Mouse (Mus musculus) E14TG2a.4 (cell line): ENCODE measurements around the gene Ctnnb1.
A peak's percentile ranks its signal among the peaks of the same experiment; 100 is the strongest.

Source experiments
- H3K27me3 ChIP-seq: 2 replicates; pipeline ENCODE4 v1.6.1; 2014; ENCODE audit warnings: low read length, control low read depth; ENCODE audit not compliant: insufficient read depth
- H3K36me3 ChIP-seq: 2 replicates; pipeline ENCODE4 v1.6.1; 2014; ENCODE audit warnings: low read length, control low read depth; ENCODE audit not compliant: insufficient read depth
- H3K4me1 ChIP-seq: replicated peaks from 2 replicates; pipeline ENCODE4 v1.6.1; 2014; ENCODE audit warnings: low read depth, low read length, control low read depth
- H3K4me3 ChIP-seq: replicated peaks from 2 replicates; pipeline ENCODE4 v1.5.1; 2014; ENCODE audit warnings: mild to moderate bottlenecking, low read length
- H3K9me3 ChIP-seq: 2 replicates; pipeline ENCODE4 v1.6.1; 2014; ENCODE audit warnings: low read length, control low read depth
- CTCF ChIP-seq: conservative IDR thresholded peaks from 2 replicates; pipeline ENCODE4 v1.5.1; 2014; ENCODE audit warnings: low read length
- NANOG ChIP-seq: IDR thresholded peaks from 2 replicates; pipeline ENCODE4 v1.6.1; 2014; ENCODE audit warnings: borderline replicate concordance, low read length, mixed read lengths
- POU5F1 ChIP-seq: IDR thresholded peaks from 2 replicates; pipeline ENCODE4 v1.6.1; 2014; ENCODE audit warnings: low read length, borderline replicate concordance

The Ctnnb1 gene

DNA sequence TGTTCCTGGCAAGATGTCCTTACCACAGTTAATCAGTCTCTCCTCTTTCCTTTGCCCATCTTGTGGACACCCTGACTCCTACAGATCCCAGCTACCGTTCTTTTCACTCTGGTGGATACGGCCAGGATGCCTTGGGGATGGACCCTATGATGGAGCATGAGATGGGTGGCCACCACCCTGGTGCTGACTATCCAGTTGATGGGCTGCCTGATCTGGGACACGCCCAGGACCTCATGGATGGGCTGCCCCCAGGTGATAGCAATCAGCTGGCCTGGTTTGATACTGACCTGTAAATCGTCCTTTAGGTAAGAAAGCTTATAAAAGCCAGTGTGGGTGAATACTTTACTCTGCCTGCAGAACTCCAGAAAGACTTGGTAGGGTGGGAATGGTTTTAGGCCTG lies 30.2 kb downstream of the Ctnnb1 start:
- Histone ChIP-seq H3K4me3 (no peak overlapping the region), H3K27me3 (no peaks in the 10 kb centered on the region), H3K36me3 (peaks cover 100% of the 10 kb centered on the region), H3K4me1 (peaks cover 76% of the 10 kb centered on the region), H3K9me3 (no peaks in the 10 kb centered on the region)
- TF ChIP-seq NANOG: no peak
- no peak for TF ChIP-seq CTCF
- TF ChIP-seq POU5F1: no peak

DNA sequence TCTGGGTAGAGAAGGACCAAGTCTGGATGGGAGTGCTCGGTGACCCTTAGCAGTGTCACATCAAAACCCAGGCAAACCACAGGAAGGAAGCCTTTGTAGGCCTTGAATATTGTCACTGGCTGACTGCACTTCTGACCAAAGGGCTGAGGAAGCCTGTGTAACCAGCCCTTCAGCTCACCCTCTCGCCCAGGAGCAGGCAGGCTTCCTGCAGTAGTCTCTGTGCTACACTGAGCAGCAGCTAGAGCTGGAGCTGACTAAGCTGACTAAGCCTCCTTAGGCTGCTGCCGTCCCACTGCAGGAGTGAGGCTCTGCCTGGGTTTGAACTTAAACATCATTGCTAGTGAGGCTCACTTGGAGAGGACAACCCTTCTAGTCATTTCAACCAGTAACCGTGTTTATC lies 31.6 kb downstream of the Ctnnb1 start:
- no peaks in the 10 kb centered on the region for H3K27me3 ChIP-seq
- TF ChIP-seq NANOG (no peak), POU5F1 (no peak), CTCF (no peak)
- H3K36me3 ChIP-seq: peaks cover 100% of the 10 kb centered on the region
- no peak overlapping the region for H3K4me3 ChIP-seq
- H3K9me3 ChIP-seq: no peaks in the 10 kb centered on the region
- H3K4me1 ChIP-seq: peaks cover 87% of the 10 kb centered on the region

DNA sequence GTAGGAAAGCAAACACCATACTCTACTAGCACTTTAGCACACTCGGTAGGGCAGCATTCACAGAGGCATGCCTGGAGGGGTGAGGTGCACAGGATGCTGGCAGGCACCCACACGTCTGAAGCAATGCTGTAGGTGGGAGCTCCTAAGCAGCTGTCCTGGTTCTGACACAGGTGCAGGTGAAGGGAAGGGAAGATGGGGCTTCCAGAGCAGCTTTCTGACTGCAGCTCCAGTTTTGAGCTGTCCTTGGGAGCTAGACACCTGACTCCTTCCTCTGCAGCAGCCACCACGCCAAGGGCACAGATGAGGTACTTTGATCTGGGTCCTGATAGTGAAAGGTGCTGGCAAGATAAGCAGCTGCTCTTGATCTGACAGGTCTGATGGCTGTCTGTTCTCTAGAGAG lies 32.5 kb downstream of the Ctnnb1 start:
- no peaks in the 10 kb centered on the region for H3K27me3 ChIP-seq
- H3K36me3 ChIP-seq: peaks cover 100% of the 10 kb centered on the region
- no peaks in the 10 kb centered on the region for H3K9me3 ChIP-seq
- H3K4me3 ChIP-seq: 0 out of 2 replicates have a peak overlapping the region, but pooled peaks have one; percentile 13
- peaks cover 91% of the 10 kb centered on the region for H3K4me1 ChIP-seq
- no peak for TF ChIP-seq POU5F1
- no peak for TF ChIP-seq CTCF
- no peak for TF ChIP-seq NANOG

DNA sequence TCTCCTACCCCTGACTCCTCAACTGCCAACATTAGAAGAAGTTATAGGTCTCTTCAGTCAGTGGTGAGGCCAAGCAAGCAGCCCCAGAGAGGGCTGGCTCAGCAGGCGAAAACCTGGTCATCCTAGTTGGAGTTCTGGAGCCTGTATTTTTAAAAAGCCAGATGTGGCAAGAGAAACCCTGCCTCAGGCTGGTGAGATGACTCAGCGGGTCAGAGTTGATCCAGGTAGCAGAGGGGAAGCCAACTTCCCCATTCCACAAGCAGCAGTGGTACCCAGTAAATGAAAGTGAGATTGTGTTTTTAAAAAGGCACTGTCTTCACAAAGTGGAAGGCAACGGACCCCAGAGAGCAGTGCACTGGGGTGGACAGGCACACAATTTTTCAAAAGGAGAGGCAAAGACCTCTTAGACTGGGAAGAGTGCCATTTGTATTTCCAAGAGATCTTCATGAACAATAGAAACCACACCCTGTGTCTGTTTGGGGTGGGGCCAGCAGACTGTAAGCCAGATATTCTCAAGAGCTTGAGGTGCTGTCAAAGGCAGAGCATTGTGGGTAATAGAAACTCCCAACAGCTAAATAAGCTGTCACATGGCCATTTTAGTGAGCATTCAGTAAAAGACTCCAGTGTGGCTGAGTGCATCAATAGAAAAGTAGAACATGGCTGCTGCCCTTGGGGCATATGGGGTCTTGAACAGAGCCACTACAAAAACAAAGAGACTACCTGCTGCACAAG lies 33.1 kb downstream of the Ctnnb1 start:
- Histone ChIP-seq H3K4me3 (peak overlapping the region; percentile 13; the same call in 1 of the 2 replicates), H3K9me3 (no peaks in the 10 kb centered on the region), H3K27me3 (no peaks in the 10 kb centered on the region), H3K36me3 (peaks cover 100% of the 10 kb centered on the region), H3K4me1 (peaks cover 86% of the 10 kb centered on the region)
- TF ChIP-seq CTCF (no peak), NANOG (no peak), POU5F1 (no peak)

DNA sequence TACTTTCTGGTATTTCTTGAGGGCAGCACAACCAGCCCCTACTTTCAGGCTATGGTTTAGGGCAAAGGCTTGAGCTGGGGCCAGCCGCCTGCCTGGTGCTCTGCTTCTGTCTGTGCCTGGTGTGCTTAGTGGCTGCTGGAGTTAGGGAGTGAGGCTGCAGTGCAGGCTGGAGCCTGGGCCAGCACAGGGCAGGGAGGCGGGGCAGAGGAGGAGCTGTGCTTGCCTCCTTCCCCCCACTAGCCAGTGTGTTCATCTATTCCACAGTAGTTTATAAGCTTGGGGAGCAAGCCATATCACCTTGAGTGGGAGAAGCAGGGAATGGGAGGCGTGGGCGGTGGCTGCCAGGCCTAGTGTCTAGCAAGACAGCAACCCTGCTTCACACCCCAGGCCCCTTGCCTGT lies 34.1 kb downstream of the Ctnnb1 start:
- Histone ChIP-seq H3K4me3 (0 out of 2 replicates have a peak overlapping the region, but pooled peaks have one; percentile 20), H3K9me3 (no peaks in the 10 kb centered on the region), H3K36me3 (peaks cover 98% of the 10 kb centered on the region), H3K27me3 (no peaks in the 10 kb centered on the region), H3K4me1 (peaks cover 89% of the 10 kb centered on the region)
- TF ChIP-seq NANOG (no peak), POU5F1 (no peak), CTCF (no peak)

DNA sequence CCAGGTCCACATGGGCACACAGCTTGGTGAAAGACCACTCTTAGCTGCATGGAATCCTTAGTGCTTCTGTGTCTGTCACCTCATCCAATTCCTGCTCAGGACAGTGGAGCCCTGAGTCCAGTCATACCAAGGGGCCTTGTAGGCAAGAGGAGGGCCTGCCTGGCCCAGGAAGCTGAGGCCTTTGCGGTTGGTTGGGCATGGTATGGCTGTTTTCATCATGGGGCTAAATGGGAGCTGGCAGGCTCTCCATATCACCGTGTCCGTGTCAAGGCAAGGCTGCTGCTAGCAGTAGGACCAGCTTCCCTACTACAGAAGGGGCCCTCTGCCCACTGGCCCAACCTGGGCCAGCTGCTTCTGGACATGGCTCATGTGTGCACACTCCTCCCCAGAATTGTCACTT lies 34.7 kb downstream of the Ctnnb1 start:
- H3K36me3 ChIP-seq: peaks cover 98% of the 10 kb centered on the region
- H3K9me3 ChIP-seq: no peaks in the 10 kb centered on the region
- TF ChIP-seq NANOG (no peak), CTCF (no peak), POU5F1 (no peak)
- H3K4me3 ChIP-seq: no peak overlapping the region
- H3K4me1 ChIP-seq: peaks cover 85% of the 10 kb centered on the region
- H3K27me3 ChIP-seq: no peaks in the 10 kb centered on the region

DNA sequence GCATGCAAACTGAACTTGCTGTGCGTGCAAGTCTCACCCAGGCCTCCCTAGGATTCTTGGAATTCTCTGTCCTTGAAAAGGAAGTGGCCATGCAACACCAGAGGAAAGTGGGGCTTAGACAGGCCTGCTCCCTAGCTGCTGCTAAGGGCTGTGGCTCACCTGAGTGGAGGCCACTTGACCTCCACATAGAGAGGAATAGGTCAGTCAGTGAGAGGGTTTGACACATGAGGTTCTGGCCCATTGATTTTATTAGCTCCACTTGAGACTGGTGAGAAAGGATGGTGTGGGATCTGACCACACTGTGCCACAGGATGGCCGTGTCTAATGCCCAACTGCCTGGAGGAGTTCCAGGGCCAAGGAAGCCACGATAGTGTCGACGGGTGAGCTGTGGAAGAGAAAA lies 35.2 kb downstream of the Ctnnb1 start:
- H3K9me3 ChIP-seq: no peaks in the 10 kb centered on the region
- TF ChIP-seq NANOG: no peak
- no peak for TF ChIP-seq CTCF
- no peak for TF ChIP-seq POU5F1
- no peaks in the 10 kb centered on the region for H3K27me3 ChIP-seq
- peaks cover 80% of the 10 kb centered on the region for H3K4me1 ChIP-seq
- H3K36me3 ChIP-seq: peaks cover 98% of the 10 kb centered on the region
- H3K4me3 ChIP-seq: no peak overlapping the region

DNA sequence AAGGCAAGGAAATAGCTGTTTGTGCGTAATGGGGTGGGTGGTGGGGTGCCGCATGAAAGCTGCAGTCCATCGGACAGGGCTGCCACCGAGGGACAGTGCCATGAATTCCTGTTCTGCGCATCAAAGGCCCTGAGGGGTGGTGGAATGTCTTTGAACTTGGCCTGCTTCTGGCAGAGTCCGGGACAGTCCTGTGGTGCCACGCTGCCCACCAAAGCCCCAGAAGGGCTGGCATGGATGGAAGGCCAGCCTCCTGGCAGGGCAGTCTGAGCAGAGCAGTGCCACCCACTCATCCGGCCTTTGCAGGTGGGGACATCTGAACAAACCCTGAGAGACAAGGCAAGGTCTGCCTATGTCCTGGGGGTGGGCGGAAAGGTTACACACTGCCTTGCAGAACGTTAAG lies 36.0 kb downstream of the Ctnnb1 start:
- peaks cover 72% of the 10 kb centered on the region for H3K4me1 ChIP-seq
- H3K9me3 ChIP-seq: no peaks in the 10 kb centered on the region
- H3K27me3 ChIP-seq: no peaks in the 10 kb centered on the region
- peaks cover 92% of the 10 kb centered on the region for H3K36me3 ChIP-seq
- no peak for TF ChIP-seq POU5F1
- no peak for TF ChIP-seq CTCF
- TF ChIP-seq NANOG: no peak
- H3K4me3 ChIP-seq: no peak overlapping the region
